Mouse (Mus musculus): ENCODE measurements around the gene Mrpl24.

Gene Mrpl24

GRCm38 (mm10) chr3:87947056-87947810, 27.9 kb downstream of the Mrpl24 start:
- DNase-seq (ENCODE audit: low spot score): no peak

GRCm38 (mm10) chr3:87947811-87948199, 28.5 kb downstream of the Mrpl24 start:
- no peak for DNase-seq (ENCODE audit: low spot score)

GRCm38 (mm10) chr3:87948378-87949265, 29.3 kb downstream of the Mrpl24 start, which contains the start of gene Crabp2:
Crabp2 (plus strand) TSS chr3:87948666.
- DNase-seq (ENCODE audit: low spot score): no peak

- no peak for DNase-seq (ENCODE audit: low spot score)
Observed at GRCm38 (mm10) chr3:87949266-87949954, 30.1 kb downstream of the Mrpl24 start.

GRCm38 (mm10) chr3:87949955-87950515, 30.7 kb downstream of the Mrpl24 start:
- no peak for DNase-seq (ENCODE audit: low spot score)

GRCm38 (mm10) chr3:87951946-87952345, 32.6 kb downstream of the Mrpl24 start:
- DNase-seq (ENCODE audit: low spot score): no peak

GRCm38 (mm10) chr3:87952440-87952839, 33.1 kb downstream of the Mrpl24 start:
- no peak for DNase-seq (ENCODE audit: low spot score)

- no peak for DNase-seq (ENCODE audit: low spot score)
Observed at GRCm38 (mm10) chr3:87958056-87958455, 38.8 kb downstream of the Mrpl24 start.

GRCm38 (mm10) chr3:87958476-87958875, 39.2 kb downstream of the Mrpl24 start:
- no peak for DNase-seq (ENCODE audit: low spot score)

GRCm38 (mm10) chr3:87958967-87959366, 39.7 kb downstream of the Mrpl24 start:
- no peak for DNase-seq (ENCODE audit: low spot score)

GRCm38 (mm10) chr3:87959371-87959770, 40.1 kb downstream of the Mrpl24 start:
- DNase-seq (ENCODE audit: low spot score): no peak

- DNase-seq (ENCODE audit: low spot score): no peak
Observed at GRCm38 (mm10) chr3:87960191-87960585, 40.9 kb downstream of the Mrpl24 start.

GRCm38 (mm10) chr3:87960586-87961191, 41.4 kb downstream of the Mrpl24 start:
- peak; percentile 91 for DNase-seq (ENCODE audit: low spot score)

- peak; percentile 68 for DNase-seq (ENCODE audit: low spot score)
Observed at GRCm38 (mm10) chr3:87970184-87970938, 51.1 kb downstream of the Mrpl24 start.

- DNase-seq (ENCODE audit: low spot score): peak; percentile 71
Observed at GRCm38 (mm10) chr3:87970939-87971488, 51.7 kb downstream of the Mrpl24 start, which contains the start of gene Nes. Nes (plus strand) TSS chr3:87971078.

GRCm38 (mm10) chr3:87971489-87972202, 52.3 kb downstream of the Mrpl24 start:
- DNase-seq (ENCODE audit: low spot score): no peak

GRCm38 (mm10) chr3:87972203-87972664, 52.9 kb downstream of the Mrpl24 start:
- no peak for DNase-seq (ENCODE audit: low spot score)

GRCm38 (mm10) chr3:87972776-87973175, 53.5 kb downstream of the Mrpl24 start:
- no peak for DNase-seq (ENCODE audit: low spot score)
